Mouse (Mus musculus): ENCODE results near the gene Caskin2.

DNA sequence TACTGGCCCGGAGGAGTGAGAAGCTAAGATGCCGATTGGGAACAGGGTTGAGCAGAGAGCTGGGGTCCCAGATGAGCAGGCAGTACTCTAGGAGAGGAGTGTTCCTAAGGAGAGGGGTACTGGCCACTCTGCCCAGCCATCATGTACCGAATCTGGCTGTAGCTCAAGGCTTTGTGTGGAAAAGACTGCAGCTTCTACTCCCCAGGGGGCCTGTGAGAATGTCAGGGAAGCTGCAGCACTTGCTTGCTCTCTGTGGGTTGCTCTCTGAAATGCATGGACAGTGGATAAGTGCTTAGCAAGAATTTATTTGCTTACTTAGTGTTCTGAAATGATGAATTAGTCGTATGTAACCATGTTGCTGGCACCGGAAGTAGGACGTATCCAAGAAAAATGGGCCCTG lies 27.0 kb downstream of the Caskin2 start:
- no peak for TF ChIP-seq POLR2A (IDR thresholded peaks at IDR 0.05; ENCODE audit: borderline replicate concordance, extremely low read depth, insufficient read depth, insufficient read length, poor library complexity, severe bottlenecking)
- no peak for TF ChIP-seq CTCF (IDR thresholded peaks at IDR 0.05; ENCODE audit: borderline replicate concordance, extremely low read depth, insufficient read depth, insufficient read length)

Measured in brain, embryonic 14.5 days (tissue).